Mouse (Mus musculus) T-helper 2 cell (primary cell): ENCODE results near the gene Traip.

Experiments used
- in situ Hi-C: fragments of 300-600 bp; cut with MboI, MseI; formaldehyde crosslinking; loops from one replicate; pipeline ENCODE4 v1.15.1; 2025; ENCODE audit warnings: high pct_unique_total_duplicates

The Traip gene

GRCm38 (mm10) chr9:107949922-107950235 lies at the start of gene Traip:
Gene Traip, plus strand, starts transcription at chr9:107950136.
- in situ Hi-C loops, result no loop called here

GRCm38 (mm10) chr9:107900840-107901626 lies 48.9 kb upstream of the Traip start:
- in situ Hi-C loops, result no loop called here

DNA sequence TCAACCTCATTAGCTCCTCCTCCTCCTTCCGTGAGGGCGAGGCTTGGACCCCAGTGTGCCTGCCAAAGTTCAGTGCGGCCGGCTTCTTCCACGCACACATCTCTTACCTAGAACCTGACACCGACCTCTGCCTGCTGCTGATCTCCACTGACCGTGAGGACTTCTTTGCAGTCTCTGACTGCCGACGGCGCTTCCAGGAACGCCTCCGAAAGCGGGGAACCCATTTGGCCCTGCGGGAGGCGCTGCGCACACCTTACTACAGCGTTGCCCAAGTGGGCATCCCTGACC lies 48.4 kb upstream of the Traip start:
- in situ Hi-C loops, result no loop called here

DNA sequence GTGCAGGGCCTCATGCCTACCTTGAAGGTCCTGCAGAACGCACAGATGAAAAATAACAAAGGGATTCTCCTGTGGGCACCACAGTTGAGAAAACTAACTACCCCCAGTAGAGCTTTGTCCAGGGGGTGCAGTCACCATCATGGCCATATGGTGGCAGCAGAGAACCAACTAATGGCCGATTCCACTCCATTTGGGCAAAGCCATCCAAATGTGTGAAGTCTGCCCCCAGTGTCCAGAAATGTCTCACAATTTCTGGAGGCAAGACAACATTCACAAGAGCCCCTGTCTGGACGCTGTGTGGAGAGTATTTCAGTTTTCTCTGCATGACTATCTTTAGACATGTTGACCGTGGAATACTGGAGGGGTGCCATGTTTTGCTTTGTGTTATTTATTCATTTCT lies 45.2 kb upstream of the Traip start:
- in situ Hi-C loops, result no loop called here

DNA sequence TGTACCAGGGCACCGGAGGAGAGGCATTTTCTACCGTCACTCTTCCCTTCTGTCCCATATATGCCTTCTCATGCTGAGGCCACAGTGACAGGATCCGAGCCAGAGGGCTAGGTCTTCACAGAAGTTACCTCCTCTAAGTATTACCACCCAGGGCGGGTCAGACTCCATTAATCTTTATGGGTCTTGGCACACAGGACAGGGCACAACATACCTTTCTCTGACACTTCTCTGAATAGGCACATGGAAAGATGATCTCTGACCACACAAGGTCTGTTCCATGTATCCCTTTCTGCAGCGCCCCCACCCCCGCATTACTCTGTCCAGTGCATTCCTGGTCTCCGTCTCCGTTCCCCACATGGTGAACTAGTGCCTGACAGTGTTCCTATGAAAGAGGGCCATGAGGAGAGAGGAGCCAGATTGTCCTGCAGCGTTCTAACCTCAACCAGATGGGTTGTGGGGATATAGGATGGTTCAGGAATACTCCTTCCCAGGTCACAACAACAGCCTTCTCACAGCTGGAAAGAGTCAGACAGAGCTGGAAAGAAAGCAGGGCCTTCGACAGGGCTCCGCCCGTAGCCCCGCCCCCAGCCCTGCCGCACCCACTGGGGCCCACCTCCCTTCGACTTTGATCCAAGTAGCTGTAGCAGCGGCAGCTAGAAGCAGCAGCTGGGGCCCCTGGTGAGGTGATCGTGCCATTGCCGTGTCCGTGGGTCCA lies 43.5 kb upstream of the Traip start, which contains the start of gene Mst1r:
Gene Mst1r, plus strand, starts transcription at position 622 of the 715 bp plus-strand sequence.
- in situ Hi-C loops, result no loop called here

DNA sequence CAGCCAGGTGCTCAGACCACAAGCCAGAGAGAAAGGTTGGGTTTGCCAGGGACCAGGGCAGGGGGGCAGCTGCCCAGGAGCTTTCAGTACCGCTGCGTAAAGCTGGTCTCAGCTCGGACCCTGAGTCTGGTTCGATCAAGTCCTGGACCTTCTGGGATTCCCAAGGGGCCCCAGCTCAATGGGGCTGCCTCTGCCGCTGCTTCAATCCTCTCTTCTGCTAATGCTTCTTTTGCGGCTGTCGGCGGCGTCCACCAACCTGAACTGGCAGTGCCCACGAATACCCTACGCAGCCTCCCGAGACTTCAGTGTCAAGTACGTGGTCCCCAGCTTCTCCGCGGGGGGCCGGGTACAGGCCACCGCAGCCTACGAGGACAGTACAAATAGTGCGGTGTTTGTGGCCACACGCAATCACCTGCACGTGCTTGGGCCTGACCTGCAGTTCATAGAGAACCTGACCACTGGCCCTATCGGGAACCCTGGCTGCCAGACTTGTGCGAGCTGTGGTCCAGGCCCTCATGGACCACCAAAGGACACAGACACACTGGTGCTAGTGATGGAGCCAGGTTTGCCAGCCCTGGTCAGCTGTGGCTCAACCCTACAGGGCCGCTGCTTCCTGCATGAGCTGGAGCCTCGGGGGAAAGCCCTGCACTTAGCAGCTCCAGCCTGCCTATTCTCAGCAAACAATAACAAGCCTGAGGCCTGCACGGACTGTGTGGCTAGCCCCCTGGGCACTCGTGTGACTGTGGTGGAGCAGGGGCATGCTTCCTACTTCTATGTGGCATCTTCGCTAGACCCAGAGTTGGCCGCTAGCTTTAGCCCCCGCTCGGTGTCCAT lies 42.8 kb upstream of the Traip start:
- in situ Hi-C loops, result no loop called here

- in situ Hi-C loops, result no loop called here
Measured at GRCm38 (mm10) chr9:107907801-107908120, 42.2 kb upstream of the Traip start.

GRCm38 (mm10) chr9:107908410-107909158 lies 41.4 kb upstream of the Traip start:
- in situ Hi-C loops, result no loop called here

DNA sequence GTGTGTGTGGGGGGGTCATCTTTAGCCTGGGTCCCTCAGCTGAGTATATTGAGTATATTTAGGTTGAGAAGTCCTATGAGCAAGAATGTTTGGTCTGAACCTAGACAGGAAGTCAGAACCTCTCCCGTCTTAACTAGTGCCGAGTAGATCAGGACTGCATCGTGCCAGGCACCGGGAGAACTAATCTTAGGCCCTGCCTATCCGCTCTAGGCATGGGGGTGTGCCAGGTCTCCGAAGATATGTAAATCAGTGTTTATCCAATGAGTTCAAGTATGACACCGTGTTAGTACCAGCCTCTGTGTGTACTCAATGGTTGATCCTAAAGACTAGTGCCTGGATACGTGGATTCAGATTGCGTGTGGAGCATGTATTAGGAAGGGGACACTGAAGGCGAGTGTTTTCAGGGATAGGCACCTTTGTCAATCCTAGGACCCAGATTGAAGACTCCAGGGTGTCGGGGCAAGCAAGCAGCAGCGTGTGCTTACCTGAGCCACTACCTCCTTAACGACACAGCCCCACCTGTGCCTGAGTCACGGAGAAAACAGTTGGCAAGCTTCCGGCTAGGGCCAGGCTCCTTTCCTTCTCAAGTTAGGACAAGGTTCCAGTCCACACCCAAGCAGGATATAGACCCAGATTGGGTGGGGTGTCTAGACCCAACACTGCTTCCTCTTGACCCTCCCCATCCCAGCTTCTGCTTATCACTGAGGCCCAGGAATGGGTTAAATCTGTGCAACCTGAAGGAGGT lies 39.7 kb upstream of the Traip start:
- in situ Hi-C loops, result loop anchor here (10.0 kb wide), 1 partner anchor 1025 kb away; the partner anchor contains the start of gene Uqcrc1

GRCm38 (mm10) chr9:107914764-107915420 lies 35.0 kb upstream of the Traip start:
- in situ Hi-C loops, result loop anchor here (10.0 kb wide), 1 partner anchor 1020 kb away; the partner anchor contains the start of gene Uqcrc1

DNA sequence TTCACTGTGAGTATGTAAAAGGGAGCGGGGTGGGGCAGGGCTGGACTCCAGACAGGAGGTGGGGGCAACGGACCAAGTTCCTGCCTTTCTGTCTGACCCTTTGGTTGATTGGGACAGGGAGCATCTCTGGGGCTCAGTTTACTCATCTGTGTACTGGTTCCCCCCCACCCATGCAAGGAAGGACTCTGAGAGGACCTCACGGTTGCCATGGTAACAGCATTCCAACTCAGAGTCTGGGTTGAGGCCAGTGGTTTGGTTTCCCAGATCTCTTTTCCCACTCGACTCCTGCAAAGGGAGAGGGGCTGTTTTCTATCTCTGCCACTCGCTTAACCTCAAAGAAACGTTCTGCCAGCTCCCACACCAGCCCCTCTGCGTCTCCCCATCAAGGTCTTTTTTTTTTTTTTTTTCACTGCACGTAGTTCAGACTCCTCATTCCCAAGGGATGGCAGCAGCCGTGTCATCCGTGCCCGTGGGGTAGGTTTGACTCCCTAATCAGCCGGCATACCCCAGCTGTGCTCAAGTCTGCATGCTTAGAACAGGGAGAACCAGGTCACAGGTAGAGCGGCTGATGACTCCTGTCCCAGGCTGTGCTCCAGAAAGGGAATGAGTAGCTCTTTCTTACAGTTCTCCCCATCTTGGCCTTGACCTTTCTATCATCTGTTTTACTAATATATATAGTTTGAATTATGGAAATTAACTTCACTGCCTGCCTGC lies 31.9 kb upstream of the Traip start:
- in situ Hi-C loops, result loop anchor here (10.0 kb wide), 1 partner anchor 1017 kb away; the partner anchor contains the start of gene Uqcrc1

GRCm38 (mm10) chr9:107918884-107919283 lies 31.1 kb upstream of the Traip start:
- in situ Hi-C loops, result loop anchor here (10.0 kb wide), 1 partner anchor 1016 kb away; the partner anchor contains the start of gene Uqcrc1

- in situ Hi-C loops, result loop anchor here (10.0 kb wide), 1 partner anchor 1015 kb away; the partner anchor contains the start of gene Uqcrc1
Measured at GRCm38 (mm10) chr9:107919441-107919840, 30.5 kb upstream of the Traip start.

GRCm38 (mm10) chr9:107923021-107923420 lies 26.9 kb upstream of the Traip start:
- in situ Hi-C loops, result no loop called here

- in situ Hi-C loops, result no loop called here
Measured at GRCm38 (mm10) chr9:107923956-107924355, 26.0 kb upstream of the Traip start.

DNA sequence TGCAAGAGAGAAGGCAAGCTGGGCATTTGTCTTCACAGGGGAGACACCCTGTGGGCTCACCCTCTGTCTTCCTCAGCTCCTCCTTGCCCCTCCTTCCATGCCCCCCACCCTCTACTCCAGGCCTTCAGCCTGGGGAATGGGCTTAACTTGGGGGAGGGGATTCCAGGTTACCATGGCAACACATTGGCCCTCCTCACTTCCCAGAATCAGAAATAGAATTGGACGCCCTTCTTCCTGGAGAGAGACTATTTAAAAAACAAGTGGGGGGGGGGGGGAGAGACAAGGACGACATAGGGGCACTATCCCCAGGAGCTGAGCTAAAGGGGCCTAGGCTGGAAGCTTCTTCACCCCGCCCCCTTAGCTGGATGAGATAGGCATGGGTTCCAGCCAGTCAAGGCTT lies 24.7 kb upstream of the Traip start:
- in situ Hi-C loops, result no loop called here

DNA sequence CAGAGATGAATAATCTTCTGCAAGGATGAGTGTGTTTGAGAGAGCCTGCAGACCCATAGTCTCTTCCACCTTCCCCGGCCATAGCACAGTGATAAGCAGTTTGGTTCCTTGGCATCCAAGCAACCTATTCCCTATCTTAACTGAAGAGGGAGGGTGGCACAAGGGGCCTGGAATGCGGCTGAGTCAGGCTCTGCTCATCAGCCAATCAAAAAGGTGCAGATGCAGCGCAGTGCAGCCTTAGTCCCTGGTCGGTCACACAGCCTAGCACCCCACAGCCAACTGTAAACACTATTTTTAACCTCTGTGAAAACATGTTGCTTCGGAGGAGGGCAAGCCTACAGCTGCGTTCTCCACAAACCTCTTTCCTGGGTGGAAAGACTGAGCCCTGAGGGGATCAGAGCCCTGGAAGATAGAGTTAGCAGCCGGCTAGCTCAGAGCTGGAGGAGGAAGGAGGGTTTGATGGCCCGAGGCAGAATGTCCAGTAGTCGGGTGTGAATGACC lies 23.0 kb upstream of the Traip start:
- in situ Hi-C loops, result no loop called here

DNA sequence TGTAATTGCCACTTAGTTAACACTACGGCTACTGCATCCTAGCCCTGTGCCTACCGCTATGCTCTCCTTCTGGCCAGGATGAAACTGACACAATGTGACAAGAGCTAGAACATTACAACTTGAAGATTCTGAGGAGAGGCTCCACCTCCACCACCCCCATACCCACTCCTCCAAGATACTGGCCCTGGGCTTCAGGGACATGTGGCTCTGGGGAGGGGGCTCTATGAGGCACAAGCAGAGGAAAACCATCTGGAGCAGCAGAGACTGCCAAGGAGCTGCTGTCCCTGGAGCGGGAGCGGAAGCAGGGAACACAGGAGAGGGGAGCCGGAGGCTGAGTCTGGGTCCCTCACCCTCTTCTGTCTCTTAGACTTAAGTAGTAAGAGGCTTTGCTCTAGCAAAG lies 22.2 kb upstream of the Traip start:
- in situ Hi-C loops, result no loop called here

DNA sequence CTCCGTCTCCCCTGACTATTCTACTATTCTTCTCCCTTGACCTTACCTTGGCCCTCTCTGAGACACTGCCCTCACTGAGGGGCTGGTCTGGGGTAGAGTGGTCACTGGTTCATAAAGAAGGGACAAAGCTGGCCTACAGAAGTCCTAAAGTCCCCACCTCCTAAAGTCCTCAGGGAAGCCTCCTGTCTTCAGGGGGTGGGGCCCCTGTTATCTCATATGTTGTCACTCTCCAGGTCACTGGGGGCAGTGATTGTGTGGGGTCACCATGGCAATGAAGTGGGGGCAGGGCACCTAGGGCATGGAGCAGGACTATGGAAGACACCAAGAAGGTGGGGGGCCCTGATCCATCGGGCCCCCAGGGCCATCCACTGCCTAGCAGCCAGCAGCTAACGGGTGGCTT lies 21.8 kb upstream of the Traip start, which contains the start of gene Actl11:
Gene Actl11, plus strand, starts transcription at position 301 of the 400 bp plus-strand sequence.
- in situ Hi-C loops, result no loop called here
